Mouse (Mus musculus) liver (tissue): ENCODE results near the gene Tjp3.

Source experiments
- DNase-seq: peaks from one replicate; pipeline ENCODE4 v3.0.0-alpha.2; 2020; ENCODE audit warnings: mixed read lengths

The Tjp3 gene

GRCm38 (mm10) chr10:81291511-81292104, at the start of gene Tjp3:
Gene Tjp3, minus strand, starts transcription at chr10:81291581.
- DNase-seq: no peak

GRCm38 (mm10) chr10:81340551-81341332, 49.4 kb upstream of the Tjp3 start:
- peak; percentile 76 for DNase-seq

GRCm38 (mm10) chr10:81336558-81336957, 45.2 kb upstream of the Tjp3 start:
- DNase-seq: no peak

- DNase-seq: peak; percentile 38
These were observed 44.3 kb upstream of the Tjp3 start for GRCm38 (mm10) chr10:81335393-81336340.

- DNase-seq: no peak
These were observed 42.9 kb upstream of the Tjp3 start for GRCm38 (mm10) chr10:81334324-81334723.

GRCm38 (mm10) chr10:81332277-81332676, 40.9 kb upstream of the Tjp3 start:
- no peak for DNase-seq

GRCm38 (mm10) chr10:81330007-81330406, 38.6 kb upstream of the Tjp3 start:
- DNase-seq: no peak

GRCm38 (mm10) chr10:81329194-81329975, 38.0 kb upstream of the Tjp3 start:
- DNase-seq: peak; percentile 53

- DNase-seq: peak; percentile 62
These were observed 37.0 kb upstream of the Tjp3 start, which contains the start of gene Tbxa2r for GRCm38 (mm10) chr10:81328386-81328785. Gene Tbxa2r, plus strand, starts transcription at chr10:81328731.

- DNase-seq: no peak
These were observed 36.6 kb upstream of the Tjp3 start for GRCm38 (mm10) chr10:81327959-81328358.

- no peak for DNase-seq
These were observed 35.5 kb upstream of the Tjp3 start for GRCm38 (mm10) chr10:81326858-81327257.

- no peak for DNase-seq
These were observed 34.4 kb upstream of the Tjp3 start for GRCm38 (mm10) chr10:81325781-81326180.

- no peak for DNase-seq
These were observed 33.8 kb upstream of the Tjp3 start for GRCm38 (mm10) chr10:81325176-81325575.

- DNase-seq: no peak
These were observed 32.6 kb upstream of the Tjp3 start for GRCm38 (mm10) chr10:81323791-81324530.

GRCm38 (mm10) chr10:81323141-81323775, 31.9 kb upstream of the Tjp3 start:
- no peak for DNase-seq

- no peak for DNase-seq
These were observed 31.1 kb upstream of the Tjp3 start for GRCm38 (mm10) chr10:81322444-81322843.

GRCm38 (mm10) chr10:81321436-81321835, 30.1 kb upstream of the Tjp3 start:
- DNase-seq: no peak

- DNase-seq: peak; percentile 100
These were observed 29.4 kb upstream of the Tjp3 start, which contains the start of gene Cactin for GRCm38 (mm10) chr10:81320550-81321347. Gene Cactin, plus strand, starts transcription at chr10:81321103.

- DNase-seq: peak; percentile 99
These were observed 28.6 kb upstream of the Tjp3 start for GRCm38 (mm10) chr10:81319741-81320549.
